Mouse (Mus musculus) c-Kit-positive CD71-positive TER-119-positive erythroid progenitor cells, embryonic 14.5 days (primary cell): ENCODE measurements around the gene Bbs5.
"Not testable (repeated sequence)": the region's sequence is repeated elsewhere in the genome, so short reads cannot be mapped to it uniquely, and the experiment has no call there.

Experiments used
- DNase-seq: peaks from one replicate; pipeline ENCODE4 v3.0.0-alpha.2; 2013; ENCODE audit warnings: low spot score

Gene Bbs5

GRCm38 (mm10) chr2:69669853-69670252 is 22.9 kb downstream of the Bbs5 start, which contains the start of gene Klhl41:
Gene Klhl41, plus strand, starts transcription at chr2:69670120.
- no peak for DNase-seq

- DNase-seq = no peak
These were observed 26.8 kb downstream of the Bbs5 start for GRCm38 (mm10) chr2:69673723-69674122.

DNA sequence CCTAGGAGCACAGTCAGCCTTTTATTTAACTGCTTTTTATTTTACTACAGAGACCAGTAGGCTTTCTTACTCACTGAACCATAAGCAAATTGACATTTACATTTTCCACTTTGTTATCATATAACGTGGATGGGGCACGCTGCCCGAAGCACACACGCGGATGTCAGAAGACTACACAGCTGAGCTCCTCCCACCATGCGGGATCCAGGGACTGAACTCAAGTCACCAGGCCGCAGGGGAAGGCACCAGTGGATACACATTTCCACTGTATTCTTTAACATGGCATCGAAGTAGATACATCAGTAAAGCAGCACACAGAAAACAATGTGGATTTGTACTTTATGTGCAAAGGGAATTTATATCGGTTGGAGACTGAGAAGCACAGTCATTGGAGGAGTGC is 28.3 kb downstream of the Bbs5 start:
- DNase-seq = no peak

DNA sequence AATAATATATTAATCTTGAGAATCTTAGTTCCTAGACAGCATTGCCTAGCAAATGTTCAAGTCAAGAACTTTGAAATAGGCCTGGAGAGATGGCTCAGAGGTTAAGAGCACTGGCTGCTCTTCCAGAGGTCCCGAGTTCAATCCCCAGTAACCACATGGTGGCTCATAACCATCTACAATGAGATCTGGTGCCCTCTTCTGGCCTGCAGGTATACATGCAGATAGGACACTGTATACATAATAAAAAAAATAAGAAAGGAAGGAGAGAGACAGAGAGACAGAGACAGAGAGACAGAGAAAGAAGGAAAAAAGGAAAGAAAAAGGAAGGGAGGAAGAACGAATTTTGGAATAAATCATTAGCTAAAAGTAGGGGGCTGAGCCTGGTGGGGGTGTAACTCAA is 29.7 kb downstream of the Bbs5 start:
- DNase-seq = no peak

DNA sequence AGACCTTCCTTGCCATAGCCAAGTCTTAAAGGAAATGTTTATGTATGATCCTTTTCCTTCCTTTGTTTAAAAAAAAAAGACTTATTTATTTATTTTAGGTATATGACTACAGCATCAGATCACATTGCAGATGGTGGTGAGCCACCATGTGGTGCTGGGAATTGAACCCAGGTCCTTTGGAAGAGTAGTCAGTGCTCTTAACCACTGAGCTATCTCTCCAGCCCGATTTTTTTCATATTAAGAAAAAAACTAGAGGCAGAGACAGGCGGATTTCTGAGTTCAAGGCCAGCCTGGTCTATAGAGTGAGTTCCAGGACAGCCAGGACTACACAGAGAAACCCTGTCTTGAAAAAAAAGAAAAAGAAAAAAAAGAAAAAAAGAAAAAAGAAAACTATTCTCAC is 30.2 kb downstream of the Bbs5 start:
- not testable (repeated sequence) for DNase-seq

DNA sequence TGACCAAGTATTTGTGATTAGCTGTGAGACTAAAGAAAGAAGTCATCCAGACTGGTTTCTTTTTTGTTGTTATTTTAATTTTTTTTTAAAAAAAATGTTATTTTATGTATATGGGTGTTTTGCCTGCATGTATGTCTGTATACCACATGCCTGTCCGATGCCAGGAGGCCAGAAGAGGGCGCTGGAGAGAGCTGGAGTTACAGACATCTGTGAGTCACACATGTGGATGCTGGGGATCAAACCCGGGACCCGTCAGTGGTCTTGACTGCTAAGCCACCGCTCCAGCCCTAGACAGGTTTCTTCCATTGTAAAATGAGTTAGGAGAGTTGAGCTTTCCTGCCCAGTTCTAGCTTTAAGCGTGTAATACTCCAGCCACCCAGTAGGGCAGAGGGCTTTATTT is 33.0 kb downstream of the Bbs5 start:
- peak; percentile 21 for DNase-seq

GRCm38 (mm10) chr2:69681931-69682330 is 35.0 kb downstream of the Bbs5 start:
- DNase-seq = no peak

- DNase-seq = no peak
These were observed 36.2 kb downstream of the Bbs5 start for GRCm38 (mm10) chr2:69683036-69683805.

- no peak for DNase-seq
These were observed 37.5 kb downstream of the Bbs5 start for GRCm38 (mm10) chr2:69684488-69684887.

GRCm38 (mm10) chr2:69690214-69690613 is 43.2 kb downstream of the Bbs5 start:
- DNase-seq = no peak

DNA sequence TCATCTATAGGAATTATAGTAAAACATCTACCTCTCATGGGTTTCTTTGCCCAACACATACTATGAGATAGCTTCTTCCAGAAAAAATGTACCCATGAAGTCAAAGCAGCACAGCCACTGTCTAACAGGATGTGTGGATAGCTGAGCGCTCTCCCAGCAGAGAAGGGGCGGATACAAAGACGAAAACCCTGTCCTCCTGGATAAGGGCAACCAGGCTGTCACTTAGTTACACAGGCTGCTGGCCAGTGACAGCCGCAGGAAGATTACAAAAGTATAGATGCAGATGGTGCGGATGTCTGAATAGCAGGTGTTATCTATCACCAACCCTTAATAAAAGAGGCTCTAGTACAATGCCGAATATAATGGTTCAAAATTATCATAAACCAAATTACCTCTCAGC is 43.9 kb downstream of the Bbs5 start:
- DNase-seq = no peak

DNA sequence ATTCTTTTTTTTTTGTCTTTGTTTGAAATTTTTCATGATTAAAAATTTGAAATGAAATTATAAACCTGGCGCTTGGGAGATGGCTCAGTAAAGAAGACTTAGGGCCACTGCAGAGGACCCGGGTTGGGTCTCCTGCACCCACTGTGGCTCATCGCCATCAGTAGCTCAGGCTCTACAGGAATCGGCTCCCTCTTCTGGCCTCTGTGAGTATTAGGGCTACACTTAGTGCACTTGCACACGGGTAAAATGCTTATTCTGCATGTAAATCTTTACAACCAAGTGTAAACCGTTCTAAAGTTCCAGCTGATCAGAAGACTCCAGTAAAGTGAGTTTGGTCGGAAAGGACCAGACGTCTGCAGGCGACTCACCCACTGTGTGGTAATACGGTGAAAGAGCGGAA is 46.5 kb downstream of the Bbs5 start:
- no peak for DNase-seq

- no peak for DNase-seq
These were observed 53.5 kb downstream of the Bbs5 start for GRCm38 (mm10) chr2:69700446-69700845.

DNA sequence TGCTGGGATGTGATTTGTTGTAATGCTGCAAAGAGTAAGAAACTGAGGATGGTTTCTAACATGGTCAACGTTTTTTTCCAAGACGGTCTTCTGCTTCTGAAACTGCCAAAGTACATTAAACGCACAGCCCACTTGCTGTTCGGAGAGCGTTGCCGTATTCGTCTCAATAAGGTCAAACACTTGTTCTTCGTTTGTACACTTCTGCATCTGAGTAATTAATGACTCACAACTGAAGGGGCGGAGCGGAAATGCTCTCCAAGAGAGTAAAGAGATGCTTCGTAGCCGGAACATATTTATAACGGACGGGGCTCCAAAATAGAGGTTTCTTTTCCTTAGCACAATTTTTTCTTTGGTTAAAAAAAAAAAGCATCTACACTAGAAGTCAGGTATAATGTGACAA is 65.2 kb downstream of the Bbs5 start:
- no peak for DNase-seq

GRCm38 (mm10) chr2:69712981-69713625 is 66.1 kb downstream of the Bbs5 start, which contains the start of gene Fastkd1:
Gene Fastkd1, minus strand, starts transcription at chr2:69713516.
- DNase-seq = peak; percentile 86

DNA sequence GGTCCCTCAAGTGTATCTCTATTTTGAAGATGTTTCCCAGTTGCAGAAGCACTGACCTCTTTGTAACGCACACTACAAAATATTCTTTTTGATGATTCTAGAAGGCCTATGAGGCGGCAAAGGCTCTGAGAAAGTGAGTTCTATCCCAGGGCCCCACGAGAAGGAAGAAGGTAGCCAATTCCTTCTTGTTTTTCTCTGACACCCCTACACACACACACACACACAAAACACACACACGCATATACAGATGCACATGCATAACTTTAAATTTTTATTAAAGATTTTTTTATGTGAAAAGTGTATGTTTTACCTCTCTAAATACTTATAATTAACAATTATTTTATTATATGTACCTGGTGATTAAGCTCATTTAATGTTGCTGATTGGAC is 66.6 kb downstream of the Bbs5 start:
- DNase-seq = no peak

- DNase-seq = no peak
These were observed 67.2 kb downstream of the Bbs5 start for GRCm38 (mm10) chr2:69714126-69714525.

DNA sequence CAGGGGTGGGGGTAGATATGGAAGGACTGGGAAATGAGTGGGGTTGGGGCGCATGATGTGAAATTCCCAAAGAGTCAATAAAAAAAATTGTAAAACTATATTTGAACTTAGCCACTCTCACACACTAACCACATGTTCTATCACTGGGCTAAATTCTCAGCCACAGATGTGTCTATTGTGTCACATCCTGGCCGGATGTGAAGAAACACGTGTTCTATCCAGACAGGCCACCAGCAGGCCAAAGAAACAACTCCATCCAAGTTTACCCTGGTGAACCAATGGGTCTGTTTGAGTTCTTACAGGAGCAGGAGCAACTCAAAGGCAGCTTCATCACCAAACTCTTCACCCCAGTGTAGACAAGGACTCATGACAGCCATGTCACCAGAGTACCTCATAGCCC is 69.5 kb downstream of the Bbs5 start:
- no peak for DNase-seq
